Mouse (Mus musculus) stomach, embryonic 16.5 days (tissue): ENCODE results near the gene Kif21b. TPM values are rescaled to one million over a fixed set of nuclear protein-coding genes. Genes with fewer than 3 reads are reported as not detected.

Experiments
- ATAC-seq: fragments of 200-750 bp; cut with Nextera tagmentation; 2 replicates; pipeline ENCODE4 v1.8.0; 2017; ENCODE audit warnings: moderate number of reproducible peaks, moderate TSS enrichment; ENCODE audit not compliant: insufficient read depth, low FRiP score
- H3K27ac ChIP-seq: fragments of 300-500 bp; sonication (generic); 2 replicates; pipeline ENCODE4 v1.5.1; 2014; ENCODE audit warnings: low read length
- H3K27me3 ChIP-seq: fragments of 300-500 bp; sonication (generic); 2 replicates; pipeline ENCODE4 v1.6.1; 2014; ENCODE audit warnings: low read length, control low read depth, mixed read lengths; ENCODE audit not compliant: control insufficient read depth, insufficient read depth
- H3K36me3 ChIP-seq: fragments of 300-500 bp; sonication (generic); 2 replicates; pipeline ENCODE4 v1.6.1; 2014; ENCODE audit warnings: low read length; ENCODE audit not compliant: control insufficient read depth, insufficient read depth
- H3K4me1 ChIP-seq: fragments of 300-500 bp; sonication (generic); 2 replicates; pipeline ENCODE4 v1.6.1; 2014; ENCODE audit warnings: low read length, control low read depth, mixed read lengths; ENCODE audit not compliant: control insufficient read depth, insufficient read depth
- H3K4me2 ChIP-seq: fragments of 300-500 bp; sonication (generic); 2 replicates; pipeline ENCODE4 v1.6.1; 2014; ENCODE audit warnings: low read depth, low read length, mixed read lengths
- H3K4me3 ChIP-seq: fragments of 300-500 bp; sonication (generic); replicated peaks from 2 replicates; pipeline ENCODE4 v1.5.1; 2014; ENCODE audit warnings: mild to moderate bottlenecking, low read length
- H3K9ac ChIP-seq: fragments of 300-500 bp; sonication (generic); 2 replicates; pipeline ENCODE4 v1.6.1; 2014; ENCODE audit warnings: low read length
- H3K9me3 ChIP-seq: fragments of 300-500 bp; sonication (generic); replicated peaks from 2 replicates; pipeline ENCODE4 v1.6.1; 2016; ENCODE audit warnings: low read length, control low read depth; ENCODE audit not compliant: control insufficient read depth
- WGBS: fragments of 180-500 bp; shearing (Covaris S2); extraction: QIAGEN DNeasy Blood & Tissue Kit; methylation state at CpG from one replicate; pipeline ENCODE4 v1.1.7; 2014; 5-methylcytosine and 5-hydroxymethylcytosine counted together
- polyA plus RNA-seq: library from polyadenylated mRNA; unstranded; fragments of >200 nt; fragmentation: Nextera tagmentation; extraction: Ambion mirVana; gene quantifications from 2 replicates; pipeline ENCODE4 v1.2.1, GENCODE M21; 2015

Kif21b gene
- polyA plus RNA-seq, 1 experiment from 2014 or later: 2.3 TPM

- WGBS: 96% methylated on average over 8 of the region's 8 CpGs
These were observed 94.7 kb downstream of the Kif21b start for GRCm38 (mm10) chr1:136225846-136226245.

GRCm38 (mm10) chr1:136226626-136227025 is 95.4 kb downstream of the Kif21b start:
- Histone ChIP-seq H3K9ac (no peak overlapping the region), H3K9me3 (no peaks in the 10 kb centered on the region), H3K4me2 (no peak overlapping the region), H3K27me3 (no peaks in the 10 kb centered on the region), H3K27ac (no peak overlapping the region), H3K4me1 (peaks cover 44% of the 10 kb centered on the region), H3K4me3 (no peak overlapping the region), H3K36me3 (no peaks in the 10 kb centered on the region)
- WGBS: 81% methylated on average over 8 of the region's 8 CpGs
- no peak for ATAC-seq

More at GRCm38 (mm10) chr1:136225846-136226245, 94.7 kb downstream of the Kif21b start:
- Histone ChIP-seq H3K9ac (no peak overlapping the region), H3K36me3 (no peaks in the 10 kb centered on the region), H3K4me1 (peaks cover 45% of the 10 kb centered on the region), H3K27me3 (no peaks in the 10 kb centered on the region), H3K9me3 (no peaks in the 10 kb centered on the region), H3K27ac (no peak overlapping the region), H3K4me3 (no peak overlapping the region), H3K4me2 (no peak overlapping the region)
- ATAC-seq: no peak

Other genes with a start within 250 kb of the Kif21b start
- 49.8 and 67.2 TPM in 2 replicates for gene Pkp1, start 212.2 kb upstream of the Kif21b start, polyA plus RNA-seq
- 0.12 TPM in 2 replicates for gene Igfn1, start 125.0 kb upstream of the Kif21b start, polyA plus RNA-seq
- 145 and 157 TPM in 2 replicates for gene Tmem9, start 123.2 kb upstream of the Kif21b start, polyA plus RNA-seq
- gene Ascl5, start 80.6 kb upstream of the Kif21b start, polyA plus RNA-seq: 0.43 TPM in 1 of 2 replicates, not detected in the other
- 0.17 and 2.0 TPM in 2 replicates for gene Cacna1s, start 78.6 kb upstream of the Kif21b start, polyA plus RNA-seq
- 0.95 and 1.3 TPM in 2 replicates for gene Mroh3, start 81.4 kb downstream of the Kif21b start, polyA plus RNA-seq
- 39.8 and 44.1 TPM in 2 replicates for gene Inava, start 102.9 kb downstream of the Kif21b start, polyA plus RNA-seq
- gene Gpr25, start 129.5 kb downstream of the Kif21b start, polyA plus RNA-seq: not detected in 2 replicates
- gene Camsap2, start 214.7 kb downstream of the Kif21b start, polyA plus RNA-seq: 9.2 and 9.3 TPM in 2 replicates